Mouse (Mus musculus) intestine, postnatal 0 days (tissue): Measurements from ENCODE around the gene Nos1ap. TPM values are rescaled to one million over a fixed set of nuclear protein-coding genes. Genes with fewer than 3 reads are reported as not detected.
A peak's percentile ranks its signal among the peaks of the same experiment; 100 is the strongest.

Experiments
- ATAC-seq: fragments of 200-750 bp; cut with Nextera tagmentation; 2 replicates; pipeline ENCODE4 v1.8.0; 2017; ENCODE audit warnings: mild to moderate bottlenecking, moderate TSS enrichment, moderate library complexity
- H3K27ac ChIP-seq: fragments of 300-500 bp; sonication (generic); 2 replicates; pipeline ENCODE4 v1.5.1; 2014; ENCODE audit warnings: mild to moderate bottlenecking, low read depth, low read length, moderate library complexity
- H3K27me3 ChIP-seq: fragments of 300-500 bp; sonication (generic); replicated peaks from 2 replicates; pipeline ENCODE4 v1.6.1; 2014; ENCODE audit warnings: low read length, mixed read lengths; ENCODE audit not compliant: control insufficient read depth, insufficient read depth
- H3K36me3 ChIP-seq: fragments of 300-500 bp; sonication (generic); 2 replicates; pipeline ENCODE4 v1.6.1; 2014; ENCODE audit warnings: mild to moderate bottlenecking, moderate library complexity; ENCODE audit not compliant: control insufficient read depth, insufficient read depth
- H3K4me1 ChIP-seq: fragments of 300-500 bp; sonication (generic); replicated peaks from 2 replicates; pipeline ENCODE4 v1.6.1; 2014; ENCODE audit warnings: antibody characterized with exemption, low read length, mixed read lengths; ENCODE audit not compliant: control insufficient read depth, insufficient read depth
- H3K4me2 ChIP-seq: fragments of 300-500 bp; sonication (generic); replicated peaks from 2 replicates; pipeline ENCODE4 v1.6.1; 2014; ENCODE audit warnings: low read depth, mild to moderate bottlenecking, moderate library complexity
- H3K4me3 ChIP-seq: fragments of 300-500 bp; sonication (generic); 2 replicates; pipeline ENCODE4 v1.5.1; 2014; ENCODE audit warnings: low read depth, low read length
- H3K9ac ChIP-seq: fragments of 300-500 bp; sonication (generic); 2 replicates; pipeline ENCODE4 v1.6.1; 2014; ENCODE audit warnings: mild to moderate bottlenecking, low read depth, low read length
- H3K9me3 ChIP-seq: fragments of 300-500 bp; sonication (generic); 2 replicates; pipeline ENCODE4 v1.6.1; 2016; ENCODE audit warnings: mixed run types; ENCODE audit not compliant: control insufficient read depth
- CTCF ChIP-seq: sonication (generic); IDR thresholded peaks from 2 replicates; pipeline ENCODE4 v1.5.1; 2016; ENCODE audit warnings: low read depth, mild to moderate bottlenecking, control low read depth, antibody characterized with exemption, moderate library complexity
- WGBS: fragments of 180-500 bp; shearing (Covaris S2); extraction: QIAGEN DNeasy Blood & Tissue Kit; methylation state at CpG from one replicate; pipeline ENCODE4 v1.1.7; 2014; 5-methylcytosine and 5-hydroxymethylcytosine counted together
- polyA plus RNA-seq: library from polyadenylated mRNA; unstranded; fragments of >200 nt; fragmentation: Nextera tagmentation; extraction: Ambion mirVana; gene quantifications from 2 replicates; pipeline ENCODE4 v1.2.1, GENCODE M21; 2015

Gene Nos1ap
- polyA plus RNA-seq, 1 experiment from 2014 or later: 3.8 TPM

GRCm38 (mm10) chr1:170273252-170273651, 316.4 kb downstream of the Nos1ap start:
- no peak for TF ChIP-seq CTCF
- H3K27me3 ChIP-seq: no peaks in the 10 kb centered on the region
- H3K27ac ChIP-seq: no peak overlapping the region
- no peak for ATAC-seq
- H3K9me3 ChIP-seq: 0 out of 2 replicates have a peak, but pooled peaks cover 4% of the 10 kb centered on the region
- no peaks in the 10 kb centered on the region for H3K36me3 ChIP-seq
- no peak overlapping the region for H3K4me2 ChIP-seq
- H3K4me3 ChIP-seq: no peak overlapping the region
- no peak overlapping the region for H3K9ac ChIP-seq
- H3K4me1 ChIP-seq: no peaks in the 10 kb centered on the region

GRCm38 (mm10) chr1:170270696-170271095, 319.0 kb downstream of the Nos1ap start:
- no peak for ATAC-seq
- Histone ChIP-seq H3K4me3 (no peak overlapping the region), H3K9ac (no peak overlapping the region), H3K9me3 (0 out of 2 replicates have a peak, but pooled peaks cover 11% of the 10 kb centered on the region), H3K4me2 (no peak overlapping the region), H3K27me3 (no peaks in the 10 kb centered on the region), H3K4me1 (no peaks in the 10 kb centered on the region), H3K36me3 (no peaks in the 10 kb centered on the region), H3K27ac (no peak overlapping the region)
- WGBS: 84% methylated on average over 4 of the region's 4 CpGs
- no peak for TF ChIP-seq CTCF

GRCm38 (mm10) chr1:170270281-170270680, 319.4 kb downstream of the Nos1ap start:
- ATAC-seq: no peak
- no peak overlapping the region for H3K4me2 ChIP-seq
- 0 out of 2 replicates have a peak, but pooled peaks cover 7% of the 10 kb centered on the region for H3K9me3 ChIP-seq
- 85% methylated on average over 6 of the region's 6 CpGs for WGBS
- no peak for TF ChIP-seq CTCF
- H3K36me3 ChIP-seq: no peaks in the 10 kb centered on the region
- H3K27me3 ChIP-seq: no peaks in the 10 kb centered on the region
- H3K9ac ChIP-seq: no peak overlapping the region
- H3K4me3 ChIP-seq: no peak overlapping the region
- H3K4me1 ChIP-seq: no peaks in the 10 kb centered on the region
- no peak overlapping the region for H3K27ac ChIP-seq

DNA sequence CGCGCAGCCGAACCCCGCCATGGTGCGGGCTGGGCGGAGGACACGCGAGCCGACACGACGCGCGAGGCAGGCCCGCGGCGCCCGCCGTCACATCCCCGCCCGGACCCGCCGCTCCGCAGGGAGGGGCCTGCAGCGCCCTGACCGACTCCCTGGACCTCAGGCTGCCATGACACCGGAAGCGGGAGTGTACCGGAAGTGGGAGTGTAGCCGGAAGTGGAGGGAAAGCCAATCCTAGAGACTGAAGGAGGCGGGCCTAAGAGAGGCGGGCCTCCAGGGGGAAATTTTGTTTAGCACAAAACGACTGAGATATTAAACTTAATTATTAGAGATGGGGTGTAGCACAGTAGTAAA, 334.1 kb downstream of the Nos1ap start:
- ATAC-seq: peak; percentile 97
- no peaks in the 10 kb centered on the region for H3K36me3 ChIP-seq
- peak overlapping the region; percentile 79 for H3K4me2 ChIP-seq
- peak overlapping the region; percentile 68 for H3K4me3 ChIP-seq
- H3K27ac ChIP-seq: no peak overlapping the region
- no peaks in the 10 kb centered on the region for H3K27me3 ChIP-seq
- H3K4me1 ChIP-seq: no peaks in the 10 kb centered on the region
- no peak for TF ChIP-seq CTCF
- WGBS: 14% methylated on average over 32 of the region's 32 CpGs
- peak overlapping the region; percentile 72 for H3K9ac ChIP-seq
- H3K9me3 ChIP-seq: no peaks in the 10 kb centered on the region

DNA sequence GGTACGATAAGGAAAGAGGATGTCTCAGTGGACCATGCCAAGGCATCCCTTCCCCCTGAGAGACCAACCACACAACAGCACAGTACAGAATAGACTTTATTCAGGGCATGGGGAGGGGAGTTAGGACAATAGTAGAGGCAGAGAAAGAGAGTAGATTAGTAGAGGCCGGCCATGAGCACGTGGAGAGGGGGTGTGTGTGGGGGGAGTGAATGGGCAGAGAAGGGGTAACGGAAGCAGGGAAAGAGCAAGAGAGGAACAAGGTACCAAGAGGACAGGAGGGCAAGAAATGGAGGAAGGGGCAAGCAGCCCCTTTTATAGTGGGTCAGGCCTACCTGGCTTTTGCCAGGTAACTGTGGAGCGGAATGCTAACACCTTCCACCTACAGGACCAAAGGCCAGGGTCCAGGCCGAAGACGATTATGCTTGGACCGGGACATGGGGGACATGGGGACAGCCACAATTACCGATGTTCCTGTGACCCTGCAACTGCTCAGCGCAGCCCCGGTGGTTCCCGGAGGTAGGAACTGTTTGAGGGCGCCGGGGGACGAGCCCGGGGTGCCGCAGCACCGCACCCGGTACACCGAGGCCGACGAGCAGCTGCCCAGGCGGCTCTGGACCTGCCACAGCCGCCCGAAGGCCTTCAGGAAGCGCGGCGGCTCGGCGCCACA, 334.6 kb downstream of the Nos1ap start:
- Histone ChIP-seq H3K4me1 (no peaks in the 10 kb centered on the region), H3K36me3 (no peaks in the 10 kb centered on the region), H3K9ac (peak overlapping the region; percentile 72), H3K4me2 (peak overlapping the region; percentile 79), H3K4me3 (peak overlapping the region; percentile 68), H3K27me3 (no peaks in the 10 kb centered on the region), H3K27ac (no peak overlapping the region), H3K9me3 (no peaks in the 10 kb centered on the region)
- no peak for TF ChIP-seq CTCF
- ATAC-seq: no peak; the same call in 1 of the 2 replicates
- 34% methylated on average over 29 of the region's 30 CpGs for WGBS

Other genes starting within 250 kb of the Nos1ap start
- gene Olfml2b, start 54.7 kb upstream of the Nos1ap start, polyA plus RNA-seq: 14.5 and 19.5 TPM in 2 replicates